Mouse (Mus musculus): ENCODE data around the gene Mpp5. TPM values are rescaled to one million over a fixed set of nuclear protein-coding genes. Genes with fewer than 3 reads are reported as not detected.

Mpp5 gene
- 114 TPM for polyA plus RNA-seq (2014; fragmentation: Illumina TruSeq; extraction: RNeasy Lipid Tissue Mini Kit (QIAGEN cat#74804); ENCODE audit: low replicate concordance)

DNA sequence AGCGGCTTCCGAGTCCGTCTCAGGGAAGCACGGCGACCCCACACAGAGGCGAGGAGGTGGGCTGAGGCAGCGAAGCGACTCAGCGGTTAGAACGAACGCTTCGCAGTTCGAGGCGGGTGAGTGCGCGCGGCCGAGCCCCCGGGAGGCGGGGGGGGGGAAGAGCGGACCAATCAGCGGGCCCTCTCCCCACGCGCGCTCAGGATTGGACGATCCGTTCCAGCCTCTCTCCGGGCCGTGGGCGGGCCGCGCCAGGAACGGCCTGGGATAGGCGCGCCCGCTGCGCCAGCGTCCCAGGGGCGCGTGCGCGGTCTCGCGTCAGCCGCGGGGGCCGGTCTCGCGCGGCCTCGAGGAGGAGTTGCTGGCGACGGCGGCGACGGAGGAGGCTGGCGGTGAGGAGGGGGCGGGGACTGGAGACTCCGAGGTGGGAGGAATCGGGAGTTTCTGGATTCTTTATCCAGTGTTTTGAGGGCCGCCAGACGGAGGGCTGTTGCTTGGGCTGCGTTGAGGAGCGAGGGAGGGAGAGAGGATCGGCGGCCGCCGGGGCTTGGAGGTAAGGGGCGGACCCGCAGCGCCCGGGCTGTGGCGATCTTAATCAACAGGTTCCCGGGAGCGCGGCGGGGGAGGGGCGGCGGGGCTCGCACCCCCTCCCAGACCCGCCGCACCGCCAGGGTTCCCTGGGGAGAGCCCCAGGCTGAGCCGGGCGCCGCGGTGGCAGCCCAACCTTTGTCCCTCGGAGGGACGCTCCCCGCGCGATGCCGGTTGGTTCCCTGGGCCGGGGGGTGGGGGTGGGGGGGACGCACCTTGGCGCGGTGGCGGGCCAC is at the start of gene Mpp5:
Mpp5 (plus strand) TSS at position 351 of the 821 bp plus-strand sequence.

GRCm38 (mm10) chr12:78861496-78862253 is 113.0 kb downstream of the Mpp5 start, which contains the start of the genes Atp6v1d and Eif2s1:
Atp6v1d (minus strand) TSS chr12:78861638.
Eif2s1 (plus strand) TSS chr12:78861819.

Other genes with a start within 250 kb of the Mpp5 start
- 0.93 TPM for gene Fam71d, start 57.4 kb upstream of the Mpp5 start, polyA plus RNA-seq (2014; fragmentation: Illumina TruSeq; extraction: RNeasy Lipid Tissue Mini Kit (QIAGEN cat#74804); ENCODE audit: low replicate concordance)
- gene Atp6v1d, start 112.7 kb downstream of the Mpp5 start, polyA plus RNA-seq (2014; fragmentation: Illumina TruSeq; extraction: RNeasy Lipid Tissue Mini Kit (QIAGEN cat#74804); ENCODE audit: low replicate concordance) = 90.4 TPM
- 84.1 TPM for gene Eif2s1, start 112.9 kb downstream of the Mpp5 start, polyA plus RNA-seq (2014; fragmentation: Illumina TruSeq; extraction: RNeasy Lipid Tissue Mini Kit (QIAGEN cat#74804); ENCODE audit: low replicate concordance)
- 17.5 TPM for gene Plek2, start 158.1 kb downstream of the Mpp5 start, polyA plus RNA-seq (2014; fragmentation: Illumina TruSeq; extraction: RNeasy Lipid Tissue Mini Kit (QIAGEN cat#74804); ENCODE audit: low replicate concordance)

Measured in small intestine, adult 10 weeks (tissue).